Mouse (Mus musculus) embryonic facial prominence, embryonic 10.5 days (tissue): ENCODE data around the gene Tspan13. TPM values are rescaled to one million over a fixed set of nuclear protein-coding genes. Genes with fewer than 3 reads are reported as not detected.
A peak's percentile ranks its signal among the peaks of the same experiment; 100 is the strongest.

ENCODE experiments used
- DNase-seq: peaks from one replicate; pipeline ENCODE4 v3.0.0-alpha.2; 2017; ENCODE audit warnings: low spot score
- H3K27ac ChIP-seq: fragments of 300-500 bp; sonication (generic); replicated peaks from 2 replicates; pipeline ENCODE4 v1.5.1; 2016; ENCODE audit warnings: mild to moderate bottlenecking
- H3K27me3 ChIP-seq: fragments of 300-500 bp; sonication (generic); replicated peaks from 2 replicates; pipeline ENCODE4 v1.6.1; 2016; ENCODE audit warnings: low read depth, mild to moderate bottlenecking; ENCODE audit not compliant: poor library complexity, severe bottlenecking
- H3K36me3 ChIP-seq: fragments of 300-500 bp; sonication (generic); replicated peaks from 2 replicates; pipeline ENCODE4 v1.6.1; 2016; ENCODE audit warnings: mild to moderate bottlenecking, moderate library complexity
- H3K4me1 ChIP-seq: fragments of 300-500 bp; sonication (generic); 2 replicates; pipeline ENCODE4 v1.6.1; 2016
- H3K4me3 ChIP-seq: fragments of 300-500 bp; sonication (generic); 2 replicates; pipeline ENCODE4 v1.5.1; 2016; ENCODE audit warnings: mild to moderate bottlenecking, moderate library complexity
- H3K9me3 ChIP-seq: fragments of 300-500 bp; sonication (generic); 2 replicates; pipeline ENCODE4 v1.6.1; 2016; ENCODE audit warnings: mild to moderate bottlenecking
- WGBS: fragments of 180-500 bp; shearing (Covaris S2); methylation state at CpG from one replicate; pipeline ENCODE4 v1.1.7; 2016; 5-methylcytosine and 5-hydroxymethylcytosine counted together
- polyA plus RNA-seq: library from polyadenylated mRNA; unstranded; fragments of >200 nt; fragmentation: Nextera tagmentation; extraction: Ambion mirVana; gene quantifications from 2 replicates; pipeline ENCODE4 v1.2.1, GENCODE M21; 2016

Tspan13 gene
- 105 and 112 TPM in 2 replicates for polyA plus RNA-seq

DNA sequence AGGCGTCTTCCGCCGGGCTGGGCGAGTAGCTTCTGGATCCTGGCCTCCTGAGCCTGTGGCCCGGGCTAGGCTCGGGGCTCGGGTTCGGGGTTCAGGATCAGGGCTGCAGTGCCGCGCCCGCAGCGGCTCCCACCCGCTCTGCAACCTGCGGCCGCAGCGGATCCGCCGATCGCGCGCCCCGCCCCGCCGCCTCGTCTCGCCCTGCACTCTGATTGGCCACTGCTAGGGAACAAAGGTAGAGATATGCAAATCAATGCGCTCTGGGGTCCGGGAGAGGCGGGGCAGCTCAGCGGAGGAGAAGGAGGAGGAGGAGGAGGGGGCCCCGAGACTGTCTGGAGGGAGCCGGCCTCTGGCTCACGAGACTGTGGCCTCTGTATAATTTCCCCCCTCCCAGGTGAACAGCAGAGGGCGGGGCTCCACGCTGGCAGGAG, at the start of gene Tspan13:
TSS of gene Tspan13 (minus strand) at position 153 of the 431 bp plus-strand sequence.
- Histone ChIP-seq H3K27ac (peak within 1 kb of the TSS; percentile 94), H3K4me3 (peak within 1 kb of the TSS; percentile 93), H3K36me3 (no peaks in the 10 kb centered on the region), H3K27me3 (no peaks in the 10 kb centered on the region), H3K4me1 (peaks cover 39% of the 10 kb centered on the region), H3K9me3 (no peaks in the 10 kb centered on the region)
- under 1% methylated on average over 35 of the region's 35 CpGs for WGBS
- peak; percentile 95 for DNase-seq

DNA sequence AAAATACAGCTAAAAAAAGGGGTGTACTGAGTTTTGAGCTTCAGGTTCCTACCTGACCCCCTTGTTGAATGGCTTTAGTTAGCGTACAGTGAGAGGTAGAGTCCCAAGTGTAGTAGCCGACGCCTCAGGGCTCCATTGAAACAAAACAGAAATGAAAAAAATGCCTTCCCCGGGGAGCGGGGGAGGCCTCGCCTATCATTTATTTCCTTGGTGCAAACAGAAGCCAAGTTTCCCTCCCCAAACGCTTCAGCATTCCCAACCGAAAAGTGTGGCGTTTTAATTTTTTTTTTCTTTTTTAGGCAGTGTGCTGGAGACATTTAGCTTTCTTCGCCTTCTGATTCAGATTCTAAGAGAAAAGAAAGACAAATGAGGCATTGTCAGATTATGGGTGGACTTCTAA, 49.7 kb upstream of the Tspan13 start:
- no peaks in the 10 kb centered on the region for H3K27me3 ChIP-seq
- DNase-seq, result no peak
- H3K27ac ChIP-seq, result no peak overlapping the region
- H3K4me3 ChIP-seq, result no peak overlapping the region
- 96% methylated on average over 10 of the region's 10 CpGs for WGBS
- no peaks in the 10 kb centered on the region for H3K9me3 ChIP-seq
- peaks cover 68% of the 10 kb centered on the region for H3K36me3 ChIP-seq
- no peaks in the 10 kb centered on the region for H3K4me1 ChIP-seq

DNA sequence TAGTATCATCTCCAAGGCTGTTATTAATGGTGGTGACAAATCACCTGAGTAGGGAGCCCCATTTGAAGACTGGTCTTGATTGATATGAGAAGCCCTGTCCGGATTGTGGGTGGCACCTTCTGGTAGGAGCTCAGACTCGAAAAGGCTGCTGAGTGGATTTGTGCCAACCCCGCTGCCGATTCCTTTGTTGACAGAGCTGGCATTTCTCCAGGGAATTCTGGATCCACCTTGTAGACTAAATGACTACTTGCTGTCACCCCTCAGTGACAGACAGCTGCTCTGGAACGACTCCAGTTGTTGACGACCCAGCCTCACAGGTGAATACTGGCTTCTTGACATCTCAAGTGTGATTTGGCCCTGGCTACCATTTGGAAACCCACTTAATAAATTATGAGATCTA, 46.9 kb upstream of the Tspan13 start:
- H3K4me3 ChIP-seq, result no peak overlapping the region
- no peaks in the 10 kb centered on the region for H3K27me3 ChIP-seq
- H3K27ac ChIP-seq, result no peak overlapping the region
- no peaks in the 10 kb centered on the region for H3K9me3 ChIP-seq
- H3K36me3 ChIP-seq, result peaks cover 42% of the 10 kb centered on the region
- no peak for DNase-seq
- no peaks in the 10 kb centered on the region for H3K4me1 ChIP-seq
- WGBS, result 94% methylated on average over 6 of the region's 6 CpGs

DNA sequence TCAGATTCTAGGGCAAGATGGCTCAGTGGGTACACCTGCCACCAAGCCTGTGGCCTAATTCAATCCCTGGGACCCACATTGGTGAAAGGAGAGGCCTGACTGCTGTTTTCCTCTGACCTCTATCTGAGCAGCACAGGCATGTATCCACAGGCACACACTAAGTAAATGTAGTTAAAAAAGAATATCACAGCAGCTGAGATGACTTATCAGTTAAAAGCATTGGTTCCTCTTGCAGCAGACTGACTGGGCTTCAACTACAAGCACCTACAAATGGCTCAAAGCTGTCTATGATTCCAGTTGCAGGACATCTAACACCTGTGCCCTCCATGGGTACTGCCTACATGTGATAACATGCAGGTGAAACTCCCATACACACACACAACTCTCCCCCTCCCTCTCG, 46.5 kb upstream of the Tspan13 start:
- no peaks in the 10 kb centered on the region for H3K27me3 ChIP-seq
- H3K4me1 ChIP-seq, result no peaks in the 10 kb centered on the region
- WGBS, result 91% methylated on average over 1 of the region's 1 CpGs

GRCm38 (mm10) chr12:36085380-36085779, 43.1 kb upstream of the Tspan13 start:
- DNase-seq, result no peak
- WGBS, result 92% methylated on average over 2 of the region's 2 CpGs
- peaks cover 3% of the 10 kb centered on the region; the same call in 1 of the 2 replicates for H3K36me3 ChIP-seq
- no peaks in the 10 kb centered on the region for H3K4me1 ChIP-seq
- no peaks in the 10 kb centered on the region for H3K27me3 ChIP-seq
- no peak overlapping the region for H3K27ac ChIP-seq
- H3K9me3 ChIP-seq, result no peaks in the 10 kb centered on the region
- no peak overlapping the region for H3K4me3 ChIP-seq

More for the DNA sequence above, 46.5 kb upstream of the Tspan13 start:
- Histone ChIP-seq H3K27ac (no peak overlapping the region), H3K36me3 (peaks cover 38% of the 10 kb centered on the region), H3K9me3 (no peaks in the 10 kb centered on the region), H3K4me3 (no peak overlapping the region)
- no peak for DNase-seq

DNA sequence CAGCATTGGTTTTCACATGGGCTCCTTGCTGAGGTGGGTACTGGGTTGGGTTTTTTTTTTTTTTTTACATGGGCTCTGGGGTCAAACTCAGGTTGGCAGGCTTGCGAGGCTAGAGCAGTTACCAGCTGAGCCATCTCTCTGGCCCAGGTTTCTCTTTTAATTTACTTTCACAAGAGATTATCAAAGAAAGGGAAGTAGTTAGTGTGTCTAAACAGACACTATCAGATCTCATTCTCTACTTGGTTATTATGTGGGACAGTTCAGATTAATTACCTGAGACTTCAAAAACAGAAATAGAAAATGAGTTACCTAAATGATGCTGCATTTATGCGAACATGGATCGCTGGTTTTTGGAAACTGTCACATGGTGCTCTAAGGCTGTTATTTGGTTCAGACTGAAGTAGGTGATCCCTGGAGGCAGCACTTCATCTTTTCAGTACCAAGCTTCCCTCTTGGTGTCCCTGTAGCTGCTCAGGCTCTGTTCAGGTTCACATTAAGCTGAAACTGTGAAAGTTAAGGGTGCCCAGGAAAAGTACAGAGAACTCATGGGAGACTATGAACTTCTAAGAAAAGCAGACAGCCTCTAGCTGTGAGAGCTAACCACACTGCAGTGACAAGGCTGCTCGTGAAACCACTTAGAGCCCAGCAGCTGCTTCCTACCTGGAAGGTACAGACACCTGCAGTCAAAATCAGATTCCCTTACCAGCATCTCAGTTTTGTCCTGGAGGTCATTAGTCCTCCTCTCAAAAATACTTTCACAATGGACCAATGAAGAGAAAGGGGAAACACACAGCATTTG, 36.0 kb upstream of the Tspan13 start:
- Histone ChIP-seq H3K36me3 (no peaks in the 10 kb centered on the region), H3K27me3 (no peaks in the 10 kb centered on the region), H3K27ac (no peak overlapping the region), H3K9me3 (no peaks in the 10 kb centered on the region), H3K4me1 (0 out of 2 replicates have a peak, but pooled peaks cover 2% of the 10 kb centered on the region), H3K4me3 (no peak overlapping the region)
- no peak for DNase-seq
- 79% methylated on average over 4 of the region's 4 CpGs for WGBS

- H3K4me1 ChIP-seq, result 0 out of 2 replicates have a peak, but pooled peaks cover 6% of the 10 kb centered on the region
- DNase-seq, result no peak
- no peaks in the 10 kb centered on the region for H3K27me3 ChIP-seq
- H3K27ac ChIP-seq, result no peak overlapping the region
- no peaks in the 10 kb centered on the region for H3K9me3 ChIP-seq
- H3K36me3 ChIP-seq, result no peaks in the 10 kb centered on the region
- H3K4me3 ChIP-seq, result no peak overlapping the region
- 38% methylated on average over 5 of the region's 5 CpGs for WGBS
Observed at GRCm38 (mm10) chr12:36072860-36073259, 30.6 kb upstream of the Tspan13 start.

GRCm38 (mm10) chr12:36070231-36070630, 27.9 kb upstream of the Tspan13 start:
- H3K36me3 ChIP-seq, result no peaks in the 10 kb centered on the region
- no peak for DNase-seq
- WGBS, result 90% methylated on average over 4 of the region's 4 CpGs

GRCm38 (mm10) chr12:36067538-36067937, 25.2 kb upstream of the Tspan13 start:
- Histone ChIP-seq H3K9me3 (peaks cover 10% of the 10 kb centered on the region; the same call in 1 of the 2 replicates), H3K36me3 (no peaks in the 10 kb centered on the region), H3K27ac (no peak overlapping the region), H3K4me3 (no peak overlapping the region), H3K4me1 (no peaks in the 10 kb centered on the region), H3K27me3 (no peaks in the 10 kb centered on the region)
- DNase-seq, result no peak
- WGBS, result 92% methylated on average over 2 of the region's 2 CpGs

More at GRCm38 (mm10) chr12:36070231-36070630, 27.9 kb upstream of the Tspan13 start:
- peaks cover 3% of the 10 kb centered on the region; the same call in 1 of the 2 replicates for H3K9me3 ChIP-seq
- 0 out of 2 replicates have a peak, but pooled peaks cover 6% of the 10 kb centered on the region for H3K4me1 ChIP-seq
- no peaks in the 10 kb centered on the region for H3K27me3 ChIP-seq
- no peak overlapping the region for H3K4me3 ChIP-seq
- H3K27ac ChIP-seq, result no peak overlapping the region

GRCm38 (mm10) chr12:36065911-36066310, 23.6 kb upstream of the Tspan13 start:
- H3K27me3 ChIP-seq, result no peaks in the 10 kb centered on the region
- H3K27ac ChIP-seq, result no peak overlapping the region
- whole genome bisulfite sequencing, result 78% methylated on average over 1 of the region's 1 CpGs
- H3K4me1 ChIP-seq, result no peaks in the 10 kb centered on the region
- H3K36me3 ChIP-seq, result no peaks in the 10 kb centered on the region
- no peak for DNase-seq
- peaks cover 10% of the 10 kb centered on the region; the same call in 1 of the 2 replicates for H3K9me3 ChIP-seq
- no peak overlapping the region for H3K4me3 ChIP-seq

DNA sequence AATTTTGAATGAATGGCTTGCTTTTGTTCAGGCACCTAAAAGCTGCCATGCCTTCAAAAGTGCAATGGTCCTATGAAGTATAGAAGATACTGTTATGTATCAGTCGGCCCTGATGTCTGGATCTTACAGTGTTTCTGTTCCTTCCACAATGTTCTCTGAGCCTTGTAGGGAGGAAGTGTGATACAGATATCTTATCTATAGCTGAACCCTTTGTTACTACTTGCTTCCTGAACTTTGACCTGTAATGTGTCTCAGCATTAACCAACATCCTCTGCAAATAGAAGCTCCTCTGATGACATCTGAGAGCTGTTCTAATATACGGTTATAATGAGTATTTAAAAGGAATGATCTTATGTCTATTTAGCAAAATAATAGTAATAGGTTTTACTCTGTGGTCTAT, 15.4 kb upstream of the Tspan13 start:
- H3K27me3 ChIP-seq, result no peaks in the 10 kb centered on the region
- no peak for DNase-seq
- no peaks in the 10 kb centered on the region for H3K9me3 ChIP-seq
- H3K4me1 ChIP-seq, result no peaks in the 10 kb centered on the region
- WGBS, result 78% methylated on average over 2 of the region's 2 CpGs
- no peak overlapping the region for H3K27ac ChIP-seq
- no peak overlapping the region for H3K4me3 ChIP-seq
- no peaks in the 10 kb centered on the region for H3K36me3 ChIP-seq

DNA sequence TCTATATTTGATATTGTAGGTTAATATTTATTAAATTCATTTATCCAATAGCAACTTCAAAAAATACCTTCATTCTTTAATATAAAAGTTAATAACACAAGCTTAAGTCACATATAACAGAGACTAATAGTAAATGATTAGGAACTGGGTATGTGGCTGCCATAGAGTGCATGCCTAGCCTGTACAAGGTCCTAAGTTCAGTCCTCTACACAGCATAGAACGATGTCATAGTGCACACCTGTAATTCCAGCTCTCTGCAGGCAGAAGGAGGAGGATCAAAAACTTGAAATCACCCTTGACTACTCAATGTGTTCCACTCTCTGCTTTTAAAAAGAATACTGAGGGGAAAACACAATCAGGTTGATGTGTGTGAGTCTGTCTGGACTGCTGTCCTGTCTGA, 8.0 kb upstream of the Tspan13 start:
- H3K27ac ChIP-seq, result no peak overlapping the region
- H3K4me1 ChIP-seq, result peaks cover 17% of the 10 kb centered on the region
- no peaks in the 10 kb centered on the region for H3K36me3 ChIP-seq
- no peaks in the 10 kb centered on the region for H3K9me3 ChIP-seq
- 85% methylated on average over 1 of the region's 1 CpGs for WGBS
- no peaks in the 10 kb centered on the region for H3K27me3 ChIP-seq
- DNase-seq, result no peak
- no peak overlapping the region for H3K4me3 ChIP-seq

- DNase-seq, result no peak
- no peak overlapping the region for H3K4me3 ChIP-seq
- H3K36me3 ChIP-seq, result no peaks in the 10 kb centered on the region
Observed at GRCm38 (mm10) chr12:36047593-36047992, 5.3 kb upstream of the Tspan13 start.

More at GRCm38 (mm10) chr12:36047593-36047992, 5.3 kb upstream of the Tspan13 start:
- H3K27me3 ChIP-seq, result no peaks in the 10 kb centered on the region
- no peak overlapping the region for H3K27ac ChIP-seq
- H3K9me3 ChIP-seq, result no peaks in the 10 kb centered on the region
- WGBS, result 58% methylated on average over 2 of the region's 2 CpGs
- H3K4me1 ChIP-seq, result peaks cover 20% of the 10 kb centered on the region
